Mouse (Mus musculus) neural tube, embryonic 15.5 days (tissue): Measurements from ENCODE around the gene Nppc. TPM values are rescaled to one million over a fixed set of nuclear protein-coding genes. Genes with fewer than 3 reads are reported as not detected.

Source experiments
- ATAC-seq: fragments of 200-750 bp; cut with Nextera tagmentation; 2 replicates; pipeline ENCODE4 v1.8.0; 2017; ENCODE audit warnings: mild to moderate bottlenecking, moderate TSS enrichment, moderate library complexity; ENCODE audit not compliant: low FRiP score
- H3K27ac ChIP-seq: fragments of 300-500 bp; sonication (generic); replicated peaks from 2 replicates; pipeline ENCODE4 v1.5.1; 2015; ENCODE audit warnings: mild to moderate bottlenecking, inconsistent platforms
- H3K27me3 ChIP-seq: fragments of 300-500 bp; sonication (generic); replicated peaks from 2 replicates; pipeline ENCODE4 v1.6.1; 2015; ENCODE audit warnings: inconsistent platforms
- H3K36me3 ChIP-seq: fragments of 300-500 bp; sonication (generic); 2 replicates; pipeline ENCODE4 v1.6.1; 2015; ENCODE audit warnings: inconsistent platforms
- H3K4me1 ChIP-seq: fragments of 300-500 bp; sonication (generic); 2 replicates; pipeline ENCODE4 v1.6.1; 2015; ENCODE audit warnings: inconsistent platforms
- H3K4me2 ChIP-seq: fragments of 300-500 bp; sonication (generic); 2 replicates; pipeline ENCODE4 v1.6.1; 2015; ENCODE audit warnings: inconsistent platforms, mild to moderate bottlenecking, moderate library complexity
- H3K4me3 ChIP-seq: fragments of 300-500 bp; sonication (generic); replicated peaks from 2 replicates; pipeline ENCODE4 v1.5.1; 2015; ENCODE audit warnings: mild to moderate bottlenecking, inconsistent platforms
- H3K9ac ChIP-seq: fragments of 300-500 bp; sonication (generic); replicated peaks from 2 replicates; pipeline ENCODE4 v1.6.1; 2015; ENCODE audit warnings: mild to moderate bottlenecking, inconsistent platforms
- H3K9me3 ChIP-seq: fragments of 300-500 bp; sonication (generic); replicated peaks from 2 replicates; pipeline ENCODE4 v1.6.1; 2016; ENCODE audit warnings: inconsistent platforms
- WGBS: fragments of 180-500 bp; shearing (Covaris S2); methylation state at CpG from one replicate; pipeline ENCODE4 v1.1.7; 2015; ENCODE audit warnings: mixed read lengths; 5-methylcytosine and 5-hydroxymethylcytosine counted together
- polyA plus RNA-seq: library from polyadenylated mRNA; unstranded; fragments of >200 nt; fragmentation: Nextera tagmentation; extraction: Ambion mirVana; gene quantifications from 2 replicates; pipeline ENCODE4 v1.2.1, GENCODE M21; 2015

The Nppc gene
- polyA plus RNA-seq, 1 experiment from 2014 or later: 28.0 TPM

DNA sequence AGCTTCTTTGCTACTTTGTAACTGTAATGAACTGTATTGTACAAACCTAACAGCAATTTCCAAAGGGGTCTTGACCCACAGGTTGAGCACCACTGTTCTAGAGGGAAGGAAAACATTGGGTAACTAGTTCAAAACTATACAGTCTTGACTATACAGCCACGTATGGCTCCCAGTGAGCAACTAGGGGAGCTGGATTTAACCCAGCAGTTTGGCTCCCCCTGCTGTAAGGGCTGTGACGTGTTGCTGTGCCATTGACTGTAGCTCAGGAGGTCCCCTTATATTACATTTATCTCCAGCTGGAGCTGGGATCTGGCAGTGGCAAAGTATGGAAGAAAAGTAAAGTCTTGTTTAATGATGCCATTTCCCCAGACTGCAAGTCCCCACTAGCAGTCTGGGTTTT lies 28.4 kb upstream of the Nppc start:
- WGBS: 38% methylated on average over 2 of the region's 2 CpGs
- Histone ChIP-seq H3K9me3 (no peaks in the 10 kb centered on the region), H3K27ac (no peak overlapping the region), H3K36me3 (no peaks in the 10 kb centered on the region), H3K4me2 (no peak overlapping the region), H3K9ac (no peak overlapping the region), H3K27me3 (no peaks in the 10 kb centered on the region), H3K4me3 (no peak overlapping the region), H3K4me1 (peaks cover 6% of the 10 kb centered on the region)
- no peak for ATAC-seq

DNA sequence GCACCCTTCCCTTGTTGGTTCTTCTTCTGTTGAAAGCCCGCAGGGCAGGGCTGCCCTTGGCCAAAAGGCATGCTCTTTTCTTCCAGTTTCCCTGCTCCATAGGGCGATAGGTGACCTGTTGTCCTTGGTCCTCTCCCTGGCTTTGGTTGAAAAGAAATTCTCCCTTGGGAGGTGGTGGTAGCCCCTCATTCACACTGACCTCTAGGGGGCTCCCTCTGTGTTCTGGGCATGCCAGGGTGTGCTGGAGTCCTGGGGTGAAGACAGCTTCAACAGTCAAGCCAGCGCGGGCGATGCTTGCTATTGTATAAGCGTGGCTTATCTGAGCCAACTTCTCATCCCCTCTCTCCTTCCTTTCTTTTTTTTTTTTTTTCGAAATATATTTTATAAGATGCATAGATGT lies 26.6 kb upstream of the Nppc start:
- Histone ChIP-seq H3K27ac (no peak overlapping the region), H3K9ac (no peak overlapping the region), H3K4me2 (no peak overlapping the region), H3K9me3 (no peaks in the 10 kb centered on the region), H3K4me3 (no peak overlapping the region), H3K36me3 (no peaks in the 10 kb centered on the region), H3K4me1 (no peaks in the 10 kb centered on the region), H3K27me3 (no peaks in the 10 kb centered on the region)
- ATAC-seq: no peak
- 58% methylated on average over 7 of the region's 7 CpGs for WGBS

DNA sequence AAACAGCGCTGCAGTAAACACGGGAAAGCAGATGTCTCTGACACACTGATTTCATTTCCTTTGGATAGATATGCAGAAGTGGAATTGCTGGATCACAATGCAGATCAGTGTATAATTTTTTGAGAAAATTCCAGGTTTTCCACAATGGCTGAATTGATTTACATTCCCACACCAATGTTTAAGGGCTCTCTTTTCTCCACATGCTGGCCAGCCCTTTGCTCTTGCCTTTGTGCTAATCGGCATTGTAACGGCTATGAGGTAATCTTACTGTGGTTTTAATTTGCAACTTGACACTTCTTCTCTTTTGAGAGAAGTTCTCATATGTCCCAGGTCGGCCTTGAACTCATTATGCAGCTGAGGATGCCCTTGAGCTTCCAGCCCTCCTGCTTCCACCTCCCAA lies 20.7 kb upstream of the Nppc start:
- Histone ChIP-seq H3K4me2 (no peak overlapping the region), H3K9me3 (no peaks in the 10 kb centered on the region), H3K4me1 (no peaks in the 10 kb centered on the region), H3K27me3 (no peaks in the 10 kb centered on the region), H3K4me3 (no peak overlapping the region), H3K27ac (no peak overlapping the region), H3K9ac (no peak overlapping the region), H3K36me3 (no peaks in the 10 kb centered on the region)
- WGBS: 68% methylated on average over 5 of the region's 5 CpGs
- no peak for ATAC-seq

DNA sequence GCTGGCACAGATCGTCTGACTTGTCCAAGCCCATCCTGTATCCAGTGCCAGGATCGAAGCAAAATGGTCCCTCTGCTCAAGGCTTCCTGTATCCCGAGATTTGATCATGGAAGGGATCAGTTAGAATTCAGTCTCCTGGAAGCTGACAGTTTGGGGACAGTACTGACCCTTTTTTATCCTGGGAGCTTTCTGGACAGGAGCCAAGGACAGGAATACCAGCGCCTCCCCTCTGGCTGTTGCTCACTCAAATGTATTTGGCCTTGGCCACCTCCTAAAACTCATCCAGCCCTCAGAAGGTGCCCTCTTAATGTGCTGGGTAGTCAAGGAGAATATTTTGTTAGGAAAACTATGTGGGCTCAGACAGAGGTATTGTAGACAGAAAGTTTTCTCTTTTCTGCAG lies 16.9 kb upstream of the Nppc start:
- Histone ChIP-seq H3K4me1 (no peaks in the 10 kb centered on the region), H3K27me3 (no peaks in the 10 kb centered on the region), H3K9ac (no peak overlapping the region), H3K36me3 (no peaks in the 10 kb centered on the region), H3K9me3 (no peaks in the 10 kb centered on the region), H3K4me3 (no peak overlapping the region), H3K4me2 (no peak overlapping the region), H3K27ac (no peak overlapping the region)
- WGBS: 87% methylated on average over 4 of the region's 4 CpGs
- no peak for ATAC-seq

DNA sequence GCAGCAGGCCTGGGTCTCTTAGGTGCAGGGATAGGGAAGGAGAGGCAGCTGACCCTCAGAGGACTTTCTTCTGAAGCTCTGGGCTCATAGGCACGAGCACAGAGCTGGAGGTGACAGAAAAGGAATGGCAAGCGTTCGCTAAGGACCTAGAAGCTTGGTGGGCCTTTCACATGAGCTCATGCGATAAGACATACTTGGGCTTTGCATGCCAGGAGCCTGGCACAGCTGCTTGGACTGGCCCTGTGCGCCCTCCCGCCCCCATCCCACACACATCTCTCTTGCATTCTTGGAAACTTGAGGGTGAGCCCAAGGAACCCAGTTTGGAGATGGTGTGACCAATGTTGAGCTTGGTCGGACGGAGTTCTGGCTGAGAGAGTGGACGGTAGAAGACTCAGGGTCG lies 8.3 kb upstream of the Nppc start:
- Histone ChIP-seq H3K4me2 (no peak overlapping the region), H3K4me3 (no peak overlapping the region), H3K36me3 (no peaks in the 10 kb centered on the region), H3K27me3 (no peaks in the 10 kb centered on the region), H3K4me1 (no peaks in the 10 kb centered on the region), H3K9me3 (no peaks in the 10 kb centered on the region), H3K27ac (no peak overlapping the region), H3K9ac (no peak overlapping the region)
- WGBS: 91% methylated on average over 10 of the region's 10 CpGs
- ATAC-seq: no peak

DNA sequence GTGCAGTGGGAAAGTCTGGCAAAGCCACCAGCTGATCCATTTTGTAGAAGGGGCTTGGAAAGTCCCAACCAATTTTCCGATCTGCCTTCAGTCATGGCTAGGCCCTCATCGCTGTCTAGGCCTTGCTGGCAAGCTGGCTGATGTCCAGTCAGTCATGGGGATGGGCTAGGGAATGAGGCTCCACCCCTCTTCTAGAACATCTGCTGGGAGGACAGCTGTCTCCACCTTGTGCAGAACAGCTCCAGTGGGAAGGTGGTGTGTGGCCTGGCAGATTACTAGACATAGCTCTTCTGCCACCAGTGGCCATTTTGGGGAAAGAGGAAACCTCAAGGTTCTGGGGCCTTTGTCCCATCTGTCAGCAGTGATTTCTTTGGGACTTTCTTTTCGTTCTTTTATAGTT lies 7.3 kb upstream of the Nppc start:
- Histone ChIP-seq H3K9ac (no peak overlapping the region), H3K4me2 (no peak overlapping the region), H3K4me1 (no peaks in the 10 kb centered on the region), H3K36me3 (no peaks in the 10 kb centered on the region), H3K9me3 (no peaks in the 10 kb centered on the region), H3K4me3 (no peak overlapping the region), H3K27me3 (no peaks in the 10 kb centered on the region), H3K27ac (no peak overlapping the region)
- WGBS: 83% methylated on average over 3 of the region's 3 CpGs
- ATAC-seq: no peak

DNA sequence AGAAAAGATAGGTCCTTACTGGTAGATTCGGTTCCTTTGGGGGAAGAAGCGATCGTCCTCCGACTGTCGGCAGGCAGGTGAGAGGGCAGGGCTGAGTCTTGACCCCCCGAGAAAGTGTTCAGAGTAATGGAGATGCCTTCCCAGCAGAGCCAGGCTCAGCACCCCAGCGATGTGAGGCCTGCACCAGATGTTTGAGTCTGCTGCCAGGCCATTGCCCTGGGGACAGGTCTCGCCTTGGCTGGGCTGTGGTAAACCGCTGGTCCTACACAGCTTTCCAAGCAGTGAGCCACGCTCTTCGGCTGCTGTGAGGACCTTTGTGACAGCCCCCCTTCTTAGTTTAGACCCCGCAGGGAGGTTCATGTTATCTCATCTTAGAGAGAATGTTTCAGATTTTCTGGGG lies 4.8 kb upstream of the Nppc start:
- Histone ChIP-seq H3K9me3 (no peaks in the 10 kb centered on the region), H3K27me3 (peaks cover 8% of the 10 kb centered on the region), H3K4me2 (no peak overlapping the region), H3K36me3 (no peaks in the 10 kb centered on the region), H3K4me3 (no peak overlapping the region), H3K9ac (no peak overlapping the region), H3K27ac (no peak overlapping the region), H3K4me1 (peaks cover 5% of the 10 kb centered on the region)
- 85% methylated on average over 12 of the region's 12 CpGs for WGBS
- ATAC-seq: no peak

DNA sequence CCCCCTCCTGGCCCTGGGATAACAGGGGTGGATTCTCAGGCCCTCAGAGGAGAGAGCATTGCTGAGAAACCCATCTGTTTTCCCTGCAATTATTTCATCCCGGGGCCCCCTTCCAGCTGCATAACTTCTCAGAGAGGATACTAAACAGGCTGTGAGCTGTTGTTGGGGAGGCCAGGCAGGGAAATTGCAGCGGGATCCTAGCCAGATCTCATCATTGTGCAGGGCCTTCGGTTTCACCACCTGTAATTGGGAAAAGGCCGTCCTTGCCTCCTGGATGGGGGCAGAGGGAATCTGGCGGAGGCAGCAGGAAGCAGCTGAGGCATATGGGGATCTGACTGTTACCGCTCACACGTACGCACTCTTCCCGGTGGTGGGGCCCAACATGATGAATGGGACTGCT lies 4.0 kb upstream of the Nppc start:
- Histone ChIP-seq H3K27ac (no peak overlapping the region), H3K27me3 (peaks cover 8% of the 10 kb centered on the region), H3K4me2 (no peak overlapping the region), H3K9ac (no peak overlapping the region), H3K4me3 (no peak overlapping the region), H3K4me1 (peaks cover 11% of the 10 kb centered on the region), H3K9me3 (no peaks in the 10 kb centered on the region), H3K36me3 (no peaks in the 10 kb centered on the region)
- ATAC-seq: no peak
- WGBS: 49% methylated on average over 9 of the region's 9 CpGs

DNA sequence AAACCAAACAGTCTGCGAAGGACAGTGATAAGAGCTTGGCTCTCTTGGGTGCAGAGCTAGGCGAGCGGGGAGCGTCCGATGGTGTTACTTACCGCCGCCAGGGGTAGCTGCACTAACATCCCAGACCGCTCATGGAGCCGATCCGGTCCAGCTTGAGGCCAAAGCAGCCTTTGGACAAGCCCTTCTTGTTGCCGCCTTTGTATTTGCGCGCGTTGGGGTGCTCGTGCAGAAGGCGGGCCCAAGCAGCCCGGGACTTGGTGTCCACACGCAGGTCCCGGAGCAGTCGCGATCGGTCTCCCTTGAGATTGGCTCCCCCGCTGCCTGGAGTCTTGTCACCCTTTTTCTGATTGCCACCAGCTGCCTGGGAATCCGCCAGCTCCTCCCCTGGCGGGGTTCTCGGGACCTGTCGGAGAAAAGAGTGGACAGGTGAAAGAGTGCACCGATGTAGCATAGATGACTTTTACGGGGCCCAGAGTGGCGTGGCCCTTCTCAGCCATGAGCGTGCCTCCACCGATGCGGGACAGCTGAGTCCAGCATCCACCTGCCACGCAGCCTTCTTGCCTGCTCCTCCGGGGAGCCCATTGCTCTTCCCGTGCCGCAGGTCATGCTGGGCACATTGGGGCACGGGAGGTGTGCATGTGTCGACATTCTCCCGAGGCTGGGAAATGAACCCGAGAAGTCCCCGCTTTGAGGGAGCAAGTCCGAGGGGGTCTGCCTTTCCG lies 658 bp downstream of the Nppc start:
- H3K9me3 ChIP-seq: no peaks in the 10 kb centered on the region
- peak overlapping the region; percentile 56 for H3K4me3 ChIP-seq
- H3K27ac ChIP-seq: peak overlapping the region; percentile 72
- H3K4me2 ChIP-seq: peak overlapping the region; percentile 98
- 1% methylated on average over 43 of the region's 44 CpGs for WGBS
- H3K4me1 ChIP-seq: peaks cover 16% of the 10 kb centered on the region
- no peaks in the 10 kb centered on the region for H3K36me3 ChIP-seq
- H3K9ac ChIP-seq: peak overlapping the region; percentile 68
- H3K27me3 ChIP-seq: peaks cover 16% of the 10 kb centered on the region
- peak; percentile 69 for ATAC-seq

DNA sequence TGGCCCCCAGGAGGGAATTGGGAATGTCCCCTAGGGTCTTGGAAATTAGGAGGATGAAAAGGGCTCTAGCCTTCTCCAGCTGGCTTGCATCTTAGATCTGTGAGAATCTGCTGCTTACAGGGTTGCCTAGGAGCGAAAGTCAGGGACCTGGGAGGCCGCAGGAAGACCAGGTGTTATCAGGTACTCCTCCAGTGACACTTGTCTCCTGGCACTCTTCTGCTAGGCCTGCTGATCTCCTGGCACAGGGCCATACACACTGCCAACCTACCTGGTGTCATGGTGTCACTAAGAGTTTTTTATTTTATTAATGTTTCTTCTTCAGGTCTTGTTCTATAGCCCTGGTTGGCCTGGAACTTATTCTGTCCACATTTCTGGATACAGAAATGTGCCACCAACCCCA lies 5.3 kb downstream of the Nppc start:
- no peak overlapping the region for H3K4me2 ChIP-seq
- no peak for ATAC-seq
- no peak overlapping the region for H3K4me3 ChIP-seq
- no peaks in the 10 kb centered on the region for H3K9me3 ChIP-seq
- no peak overlapping the region for H3K9ac ChIP-seq
- 0 out of 2 replicates have a peak, but pooled peaks cover 9% of the 10 kb centered on the region for H3K27me3 ChIP-seq
- WGBS: 83% methylated on average over 2 of the region's 2 CpGs
- H3K36me3 ChIP-seq: no peaks in the 10 kb centered on the region
- H3K27ac ChIP-seq: no peak overlapping the region
- peaks cover 10% of the 10 kb centered on the region for H3K4me1 ChIP-seq

DNA sequence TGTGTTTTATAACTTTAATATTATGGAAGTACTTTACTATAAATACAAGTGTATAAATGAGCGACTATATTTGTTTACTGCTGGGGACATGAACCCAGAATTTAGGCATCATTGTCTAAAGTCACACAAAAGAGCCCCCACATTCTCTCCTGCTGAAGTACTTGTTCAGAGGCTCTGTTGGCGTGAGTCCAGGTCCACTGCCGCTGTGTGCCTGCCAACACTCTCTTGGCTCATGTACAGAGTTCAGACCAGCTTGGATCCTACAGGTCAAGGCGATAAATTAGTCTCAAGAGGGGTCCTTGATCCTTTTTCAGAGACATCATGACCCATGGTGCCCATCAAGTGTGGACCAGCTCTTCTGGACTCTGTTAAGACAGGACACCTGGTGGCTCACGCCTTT lies 13.3 kb downstream of the Nppc start:
- Histone ChIP-seq H3K4me2 (no peak overlapping the region), H3K27ac (no peak overlapping the region), H3K27me3 (no peaks in the 10 kb centered on the region), H3K4me3 (no peak overlapping the region), H3K4me1 (no peaks in the 10 kb centered on the region), H3K36me3 (no peaks in the 10 kb centered on the region), H3K9ac (no peak overlapping the region), H3K9me3 (no peaks in the 10 kb centered on the region)
- no peak for ATAC-seq
- 85% methylated on average over 5 of the region's 5 CpGs for WGBS

DNA sequence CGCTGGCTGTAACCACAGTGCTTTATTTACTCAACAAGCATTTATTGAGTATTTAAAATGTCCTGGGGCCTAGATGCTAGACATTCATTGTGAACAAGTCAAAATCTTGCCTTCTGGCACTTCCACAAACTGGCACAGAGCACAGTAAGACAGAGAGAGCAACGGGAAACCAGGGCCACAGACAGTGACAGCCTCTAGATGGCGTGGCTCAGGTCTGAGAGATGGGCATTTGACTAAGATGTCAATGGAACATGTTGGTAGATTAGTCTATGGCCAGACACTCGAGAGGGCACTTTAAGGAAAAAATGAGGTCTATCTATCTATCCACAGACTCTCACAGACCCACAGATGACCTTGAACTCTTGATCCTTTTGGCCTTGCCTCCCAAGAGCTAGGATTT lies 17.7 kb downstream of the Nppc start:
- H3K9ac ChIP-seq: no peak overlapping the region
- no peak overlapping the region for H3K4me3 ChIP-seq
- no peaks in the 10 kb centered on the region for H3K27me3 ChIP-seq
- ATAC-seq: no peak
- H3K36me3 ChIP-seq: no peaks in the 10 kb centered on the region
- H3K4me1 ChIP-seq: no peaks in the 10 kb centered on the region
- 70% methylated on average over 4 of the region's 4 CpGs for WGBS
- no peak overlapping the region for H3K27ac ChIP-seq
- H3K4me2 ChIP-seq: no peak overlapping the region
- H3K9me3 ChIP-seq: no peaks in the 10 kb centered on the region

DNA sequence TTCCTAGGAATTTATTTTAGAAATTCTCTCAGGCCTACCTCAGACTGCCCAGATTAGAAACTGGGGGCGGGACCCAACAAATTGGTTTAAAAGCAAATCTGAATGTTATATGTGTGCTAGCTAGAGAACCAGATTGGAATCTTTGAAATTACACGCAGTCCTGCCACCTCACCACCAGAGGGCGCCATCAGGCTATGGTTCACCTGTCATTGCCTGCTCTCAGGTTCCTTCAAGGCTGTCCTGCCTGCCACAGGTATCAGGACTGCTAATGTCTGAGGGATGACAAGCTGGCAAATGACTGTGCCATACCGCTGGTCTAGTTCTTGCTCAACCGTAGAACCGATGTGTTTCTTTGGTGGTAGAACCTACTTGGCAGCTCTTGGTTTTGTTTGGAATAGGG lies 20.1 kb downstream of the Nppc start:
- Histone ChIP-seq H3K27me3 (no peaks in the 10 kb centered on the region), H3K36me3 (no peaks in the 10 kb centered on the region), H3K4me3 (no peak overlapping the region), H3K4me1 (no peaks in the 10 kb centered on the region), H3K9me3 (no peaks in the 10 kb centered on the region), H3K9ac (no peak overlapping the region), H3K27ac (no peak overlapping the region), H3K4me2 (no peak overlapping the region)
- no peak for ATAC-seq
- 20% methylated on average over 6 of the region's 6 CpGs for WGBS
